Comparison of ENCODE assay signal across 21 mouse cellular contexts in genomic region chr10:70189864-70190263, GRCm38 (mm10). TPM values are rescaled to one million over a fixed set of nuclear protein-coding genes. Genes with fewer than 3 reads are reported as not detected.
DNase-seq lines count a peak whose midpoint lies in the region; ATAC-seq and TF ChIP-seq lines count a peak whose summit lies in the region.
"Had no signal": no experiment of that assay in that cellular context is flagged by ENCODE, and none has a peak within 500 bp of the region (broad histone marks: within the 10 kb centered on the region; RNA-seq: fewer than 3 reads in every experiment).

No protein-coding gene starts in this region.

- ATAC-seq in midbrain, postnatal 0 days (ENCODE audit: low FRiP score): no peak
- ATAC-seq in midbrain, embryonic 13.5 days: no peak
- ATAC-seq: forebrain, embryonic 14.5 days had no signal

- no peak overlapping the region for H3K9ac ChIP-seq in midbrain, postnatal 0 days (replicated peaks; ENCODE audit: low read length, poor library complexity, severe bottlenecking)
- no peak overlapping the region for H3K9ac ChIP-seq in midbrain, embryonic 13.5 days (replicated peaks)
- H3K9ac ChIP-seq: neural tube, embryonic 12.5 days had no signal

- H3K4me1 ChIP-seq in midbrain, postnatal 0 days (ENCODE audit: insufficient read depth, low read length): no peaks in the 10 kb centered on the region
- no peaks in the 10 kb centered on the region for H3K4me1 ChIP-seq in midbrain, embryonic 13.5 days (replicated peaks)
- H3K4me1 ChIP-seq: neural tube, embryonic 12.5 days had no signal

- DNase-seq in embryo, embryonic 10 days (ENCODE audit: low spot score): peak; percentile 33
- no peak for DNase-seq in embryo, embryonic 9.5 days (ENCODE audit: extremely low spot score)
- peak; percentile 39 to 49 for DNase-seq in kidney, postnatal 4 days
- DNase-seq in kidney, postnatal 14 days: no peak
- DNase-seq in midbrain, postnatal 0 days (ENCODE audit: low spot score): no peak
- no peak for DNase-seq in frontal cortex, postnatal 36 days (ENCODE audit: low spot score in 2 of 2)
- DNase-seq in gastrocnemius, postnatal 25 days: no peak
- DNase-seq: adrenal gland, adult 8-10 months; cerebellum, adult 8-10 months; embryo, embryonic 11 days; heart, postnatal 4 days; left cerebral cortex, postnatal 4 days; lung, adult 18-20 months; right cerebral cortex, postnatal 4 days; thymus, adult 2 months had no signal

- H3K36me3 ChIP-seq in midbrain, postnatal 0 days (ENCODE audit: insufficient read depth, low read length): peaks cover 37% of the 10 kb centered on the region
- H3K36me3 ChIP-seq in midbrain, embryonic 13.5 days: peaks cover 57% of the 10 kb centered on the region

- H3K4me3 ChIP-seq in midbrain, postnatal 0 days (ENCODE audit: low read depth, low read length): no peak overlapping the region
- no peak overlapping the region for H3K4me3 ChIP-seq in midbrain, embryonic 13.5 days (replicated peaks)
- H3K4me3 ChIP-seq: neural tube, embryonic 12.5 days had no signal

- H3K27me3 ChIP-seq in midbrain, postnatal 0 days (ENCODE audit: insufficient read depth, low read length): no peaks in the 10 kb centered on the region
- H3K27me3 ChIP-seq in midbrain, embryonic 13.5 days: no peaks in the 10 kb centered on the region
- H3K27me3 ChIP-seq: neural tube, embryonic 12.5 days had no signal

- 77% methylated on average over 13 of the region's 13 CpGs for WGBS in midbrain, postnatal 0 days
- 87% methylated on average over 13 of the region's 13 CpGs for WGBS in midbrain, embryonic 13.5 days

- TF ChIP-seq CTCF in midbrain, postnatal 0 days (IDR thresholded peaks at IDR 0.05): peak; percentile 49

- no peak overlapping the region for H3K4me2 ChIP-seq in midbrain, postnatal 0 days (ENCODE audit: low read depth, low read length, poor library complexity, severe bottlenecking)
- no peak overlapping the region for H3K4me2 ChIP-seq in midbrain, embryonic 13.5 days (replicated peaks)
- H3K4me2 ChIP-seq: heart, embryonic 11.5 days; neural tube, embryonic 12.5 days had no signal

- no peaks in the 10 kb centered on the region for H3K9me3 ChIP-seq in midbrain, postnatal 0 days (ENCODE audit: low read length)
- no peaks in the 10 kb centered on the region for H3K9me3 ChIP-seq in midbrain, embryonic 13.5 days
- H3K9me3 ChIP-seq: neural tube, embryonic 12.5 days had no signal

- no peak overlapping the region for H3K27ac ChIP-seq in midbrain, postnatal 0 days (ENCODE audit: low read depth, low read length)
- no peak overlapping the region for H3K27ac ChIP-seq in midbrain, embryonic 13.5 days
- H3K27ac ChIP-seq: neural tube, embryonic 12.5 days had no signal

RNA-seq across cellular contexts. Expression of gene Mrln, which starts 14.6 kb away (rescaled TPM):
- 1.9 TPM in 1 of 2 replicates, not detected in the other for total RNA-seq in midbrain, postnatal 0 days (2014; rRNA removed)
- 1.3 and 1.5 TPM in 2 replicates for polyA plus RNA-seq in midbrain, postnatal 0 days (2015; fragmentation: Nextera tagmentation; extraction: Ambion mirVana)
- 1.2 TPM in 1 of 2 replicates, not detected in the other for polyA plus RNA-seq in midbrain, embryonic 13.5 days (2015; fragmentation: Nextera tagmentation; extraction: Ambion mirVana)
- 100 to 1,000 TPM; 128 to 177 TPM for total RNA-seq in gastrocnemius, postnatal 25 days (2021)
- total RNA-seq: layer of hippocampus, postnatal 25 days; megakaryocyte progenitor cell, adult 5-6 weeks had no signal
- polyA plus RNA-seq: forebrain, embryonic 14.5 days had no signal

RNA-seq across cellular contexts. Expression of gene Slc16a9, which starts 55.0 kb away (rescaled TPM):
- 8.9 and 13.0 TPM in 2 replicates for total RNA-seq in midbrain, postnatal 0 days (2014; rRNA removed)
- polyA plus RNA-seq in midbrain, postnatal 0 days (2015; fragmentation: Nextera tagmentation; extraction: Ambion mirVana): 3.7 and 4.2 TPM in 2 replicates
- 0.82 and 1.5 TPM in 2 replicates for polyA plus RNA-seq in midbrain, embryonic 13.5 days (2015; fragmentation: Nextera tagmentation; extraction: Ambion mirVana)
- 1 to 10 TPM; 2.8 to 8.5 TPM for total RNA-seq in gastrocnemius, postnatal 25 days (2021)

Comparison
In these comparisons a context has a peak if more than half of its experiments do, and no peak if none do; other contexts are left out.
1. DNase-seq: peak in embryo, embryonic 10 days (single experiment) and kidney, postnatal 4 days (2 of 2); none in embryo, embryonic 9.5 days (single experiment), kidney, postnatal 14 days (single experiment), midbrain, postnatal 0 days (single experiment), frontal cortex, postnatal 36 days (0 of 2) and gastrocnemius, postnatal 25 days (single experiment).
2. RNA of gene Mrln, which starts 14.6 kb away (total RNA-seq): 128 to 177 TPM in gastrocnemius, postnatal 25 days; 1.9 TPM in midbrain, postnatal 0 days; every median in the first group is over 10 times any median in the second.